Mouse (Mus musculus): Measurements from ENCODE around the gene Pml.

GRCm38 (mm10) chr9:58289090-58289489 lies 39.5 kb upstream of the Pml start:
- TF ChIP-seq GATA1 (IDR thresholded peaks at IDR 0.05; ENCODE audit: borderline replicate concordance, low read length): no peak
- no peak for TF ChIP-seq FLI1 (IDR thresholded peaks at IDR 0.05; ENCODE audit: low read length)
